Mouse (Mus musculus) megakaryocyte-erythroid progenitor cell, adult 5 weeks (primary cell): ENCODE measurements around the gene Stard5. TPM values are rescaled to one million over a fixed set of nuclear protein-coding genes. Genes with fewer than 3 reads are reported as not detected.

Experiments used
- polyA plus RNA-seq: library from polyadenylated mRNA; stranded (reverse); fragments of >175 nt; gene quantifications from 2 replicates; pipeline ENCODE4 v1.2.3, GENCODE M21; 2012

Gene Stard5
- polyA plus RNA-seq, result 1.4 and 3.5 TPM in 2 replicates

DNA sequence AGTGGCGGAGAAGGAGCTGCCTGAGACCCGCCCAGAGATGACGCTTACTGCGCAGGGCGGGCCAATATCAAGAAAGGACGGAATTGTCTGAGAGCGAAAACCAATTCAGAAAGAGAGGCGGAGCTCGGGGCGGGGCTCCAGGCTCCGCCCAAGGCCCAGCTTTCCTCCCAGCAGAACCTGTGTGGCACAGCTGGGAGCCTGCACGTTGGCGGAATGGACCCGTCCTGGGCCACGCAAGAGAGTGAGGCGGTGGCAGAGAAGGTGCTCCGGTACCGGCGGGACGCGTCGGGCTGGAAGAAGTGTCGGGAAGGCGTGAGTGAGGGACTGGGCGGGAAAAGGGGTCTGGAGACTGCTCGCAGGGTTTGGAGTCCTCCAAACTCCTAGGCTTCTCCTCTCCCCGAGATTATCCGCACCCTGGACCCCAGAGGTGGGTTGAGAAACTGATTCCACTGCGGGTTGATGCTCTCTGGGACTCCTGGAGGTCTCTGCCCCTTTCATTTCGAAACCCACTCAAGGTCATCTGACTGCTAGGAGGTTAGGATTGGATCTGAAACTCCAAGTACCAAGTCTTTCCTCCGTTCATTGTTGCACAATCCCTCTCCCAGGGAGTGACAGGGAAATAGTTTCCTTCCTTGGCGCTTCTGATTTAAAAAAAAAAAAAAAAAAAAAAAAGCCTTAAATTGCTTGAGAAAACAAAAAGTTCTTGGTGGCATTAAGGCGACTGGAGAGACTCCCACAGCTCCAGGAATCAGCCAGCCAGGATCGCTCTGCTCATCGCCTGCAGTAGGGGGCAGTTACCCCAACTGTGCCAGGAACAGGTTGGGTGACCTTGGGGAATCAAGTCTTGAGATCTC is at the start of gene Stard5:
TSS of gene Stard5 (plus strand) at position 132 of the 854 bp plus-strand sequence.

GRCm38 (mm10) chr7:83584639-83585471 is 46.9 kb upstream of the Stard5 start, which contains the start of gene Tmc3:
Gene Tmc3 (plus strand): TSS chr7:83584927.

Other genes with a start within 250 kb of the Stard5 start
- gene Tmc3, start 47.0 kb upstream of the Stard5 start, polyA plus RNA-seq, result not detected in 2 replicates
- 16.2 and 23.3 TPM in 2 replicates for gene Il16, start 113.8 kb downstream of the Stard5 start, polyA plus RNA-seq
- gene Cfap161, start 162.9 kb downstream of the Stard5 start, polyA plus RNA-seq, result not detected in 2 replicates